Mouse (Mus musculus): Measurements from ENCODE around the gene Irx3. TPM values are rescaled to one million over a fixed set of nuclear protein-coding genes. Genes with fewer than 3 reads are reported as not detected.

Irx3 gene
- 1 to 10 TPM; 2.8 to 4.8 (median 3.3) TPM for total RNA-seq (2022)

DNA sequence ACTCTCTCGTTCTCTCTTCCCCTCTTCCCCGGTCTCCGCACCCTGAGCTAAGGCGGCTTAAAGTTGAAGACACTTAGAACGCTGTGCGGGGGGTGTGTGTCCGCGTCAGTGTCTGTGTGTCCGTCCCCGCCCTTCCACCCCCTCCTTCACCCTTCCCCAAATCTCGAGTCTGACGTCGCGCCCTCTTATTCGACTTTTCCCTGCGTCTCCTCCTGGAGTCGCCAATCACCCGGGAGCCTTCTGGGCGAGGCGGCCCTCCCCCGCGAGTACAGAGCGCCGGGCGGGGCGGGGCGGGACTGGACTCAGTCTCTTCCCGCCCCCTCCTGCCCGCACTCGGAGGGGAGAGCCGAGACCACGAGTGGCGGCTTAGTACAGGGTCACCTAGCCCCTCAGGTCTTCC lies at the start of gene Irx3:
Irx3 (minus strand) TSS at position 229 of the 400 bp plus-strand sequence.
- peak; percentile 60 to 73 for DNase-seq (ENCODE audit: low spot score in 2 of 2)

GRCm38 (mm10) chr8:91851359-91851758 lies 49.5 kb upstream of the Irx3 start:
- DNase-seq (ENCODE audit: low spot score in 2 of 2) = no peak

GRCm38 (mm10) chr8:91849984-91850383 lies 48.1 kb upstream of the Irx3 start:
- DNase-seq (ENCODE audit: low spot score in 2 of 2) = no peak

DNA sequence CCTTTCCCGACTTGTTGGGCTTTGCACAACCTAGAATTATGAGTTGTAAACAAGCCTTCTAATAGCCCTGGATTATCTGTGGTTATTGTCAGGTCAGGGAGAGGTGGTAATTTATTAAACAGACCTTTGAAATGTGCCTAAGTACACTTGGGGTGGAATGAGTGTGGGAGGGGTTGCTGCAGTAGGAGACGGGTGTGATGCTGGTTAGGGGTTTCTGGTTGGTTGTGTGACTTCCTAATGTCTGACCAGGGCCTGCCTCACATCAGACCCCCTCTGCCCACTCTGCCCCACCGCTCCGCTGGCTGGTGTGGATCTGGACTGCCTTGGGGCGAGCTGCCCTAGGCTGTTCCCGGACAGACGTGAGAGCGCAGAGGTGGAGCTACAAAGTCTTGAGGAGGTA lies 47.7 kb upstream of the Irx3 start:
- DNase-seq (ENCODE audit: low spot score in 2 of 2) = no peak

GRCm38 (mm10) chr8:91845641-91846040 lies 43.8 kb upstream of the Irx3 start:
- no peak for DNase-seq (ENCODE audit: low spot score in 2 of 2)

- DNase-seq (ENCODE audit: low spot score in 2 of 2) = no peak
These were observed 35.3 kb upstream of the Irx3 start for GRCm38 (mm10) chr8:91837131-91837530.

DNA sequence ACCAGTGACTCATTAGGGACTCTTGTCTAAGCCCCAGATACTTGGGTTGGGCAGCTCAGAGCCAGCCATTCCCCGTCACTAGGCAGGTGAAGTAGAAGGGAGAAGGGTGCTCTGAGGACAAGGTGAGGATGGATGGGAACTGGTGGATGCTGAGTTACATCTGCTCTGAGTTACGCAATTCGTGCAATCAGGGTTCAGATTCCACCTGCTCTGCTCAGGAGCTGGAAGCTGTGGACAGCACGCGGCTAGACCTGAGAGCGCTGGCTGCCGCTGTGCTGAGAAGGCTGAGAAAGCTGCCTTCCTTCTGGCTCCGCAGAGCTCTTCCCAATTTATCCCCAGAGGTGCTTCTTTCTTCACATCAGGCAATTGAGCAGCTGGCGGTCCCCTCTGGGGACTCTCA lies 34.8 kb upstream of the Irx3 start:
- no peak for DNase-seq (ENCODE audit: low spot score in 2 of 2)

DNA sequence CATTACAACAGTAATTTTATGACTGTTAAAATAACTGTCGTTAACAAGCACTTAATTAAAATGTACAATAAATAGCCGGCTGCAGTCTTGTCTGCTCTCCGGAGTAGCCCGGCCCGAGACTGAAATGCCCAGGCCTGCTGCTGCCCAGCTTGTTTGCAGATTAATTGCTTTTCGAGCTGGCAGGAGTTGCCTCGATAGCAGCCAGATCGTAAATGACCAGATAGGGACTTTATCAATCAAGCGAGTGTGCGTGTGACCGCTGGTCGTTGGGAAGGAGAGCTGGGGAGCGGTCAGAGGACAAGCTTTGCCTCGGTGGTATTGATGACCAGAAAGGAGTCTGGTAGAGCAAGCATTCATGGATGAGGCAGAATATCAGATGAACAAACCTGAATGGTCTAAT lies 25.8 kb upstream of the Irx3 start:
- no peak for DNase-seq (ENCODE audit: low spot score in 2 of 2)

GRCm38 (mm10) chr8:91827192-91827591 lies 25.3 kb upstream of the Irx3 start:
- no peak for DNase-seq (ENCODE audit: low spot score in 2 of 2)

DNA sequence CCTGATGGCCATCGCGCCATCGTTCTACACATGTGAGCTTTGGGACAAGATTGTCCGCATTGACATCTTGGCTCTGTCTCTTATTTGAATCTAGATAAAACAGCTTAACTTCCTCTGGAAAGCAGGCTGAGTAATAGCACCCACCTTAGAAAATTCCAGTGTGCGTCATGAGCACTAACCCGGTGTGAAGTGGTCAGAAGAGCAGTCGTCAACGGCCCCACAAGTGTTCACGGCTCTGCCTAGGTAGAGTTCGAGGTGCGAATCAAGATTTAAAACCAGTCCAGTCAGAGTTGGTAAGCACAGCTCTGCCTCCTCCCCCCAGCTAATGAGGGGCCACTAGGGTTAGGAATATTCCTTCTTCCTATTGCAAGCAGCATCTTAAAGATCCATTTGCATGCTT lies 21.5 kb upstream of the Irx3 start:
- no peak for DNase-seq (ENCODE audit: low spot score in 2 of 2)

DNA sequence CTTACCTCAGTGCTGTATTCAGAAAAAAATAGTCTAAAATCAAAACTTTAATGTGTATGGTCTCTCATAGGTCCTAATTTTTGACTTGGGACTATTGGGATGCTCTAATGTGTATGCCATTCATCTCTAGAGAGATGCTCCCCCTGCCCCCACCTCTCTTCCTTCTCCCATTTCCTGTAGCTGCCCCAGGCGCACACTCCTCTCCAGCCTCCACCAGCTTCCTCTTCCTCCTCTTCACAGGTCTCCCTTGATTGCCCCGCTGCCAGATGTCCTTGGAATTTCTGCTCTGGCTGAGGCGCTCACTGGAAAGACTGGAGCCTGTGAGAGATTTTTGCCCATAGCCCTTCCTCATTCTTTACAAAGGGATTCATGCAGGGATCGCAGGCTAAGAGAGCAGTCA lies 20.9 kb upstream of the Irx3 start:
- DNase-seq (ENCODE audit: low spot score in 2 of 2) = no peak

DNA sequence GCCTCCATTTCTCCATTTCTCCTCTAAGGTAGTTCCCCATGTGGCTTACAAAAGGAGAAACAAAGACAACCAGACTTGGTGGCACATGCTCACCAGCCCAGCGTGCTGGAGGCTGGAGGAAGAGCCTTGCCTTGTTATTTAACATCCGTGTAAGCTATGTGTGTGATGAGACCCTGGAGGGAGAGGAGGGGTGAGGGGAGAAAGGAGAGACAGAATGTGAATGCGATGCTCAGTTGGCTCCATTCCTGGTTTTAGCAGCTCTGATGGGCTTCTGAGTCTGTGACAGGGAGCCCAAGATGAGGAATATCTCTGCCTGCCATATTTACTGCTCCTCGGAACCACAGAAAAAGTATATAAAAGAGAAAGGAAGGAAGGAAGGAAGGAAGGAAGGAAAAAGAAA lies 20.1 kb upstream of the Irx3 start:
- no peak for DNase-seq (ENCODE audit: low spot score in 2 of 2)

- no peak for DNase-seq (ENCODE audit: low spot score in 2 of 2)
These were observed 17.9 kb upstream of the Irx3 start for GRCm38 (mm10) chr8:91819778-91820177.

DNA sequence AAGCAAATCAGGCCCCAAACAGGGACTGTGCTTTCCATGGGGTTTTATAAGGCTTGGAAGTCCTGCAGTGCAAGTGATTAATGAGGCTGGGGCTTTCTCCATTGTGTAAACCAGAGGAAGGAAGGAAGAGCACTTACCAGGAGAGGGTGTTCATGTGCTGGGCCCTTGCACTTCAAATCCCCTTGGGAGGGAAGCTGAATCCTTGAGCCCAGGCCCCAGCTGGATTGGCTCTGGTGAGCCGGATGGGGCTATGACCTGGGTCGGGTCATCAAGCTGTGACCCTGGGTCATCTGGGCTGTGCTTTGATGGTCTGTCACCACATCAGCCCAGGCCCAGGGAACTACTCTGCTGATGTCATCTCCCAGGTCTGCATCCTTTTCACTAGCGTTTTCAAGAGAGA lies 16.9 kb upstream of the Irx3 start:
- DNase-seq (ENCODE audit: low spot score in 2 of 2) = no peak

DNA sequence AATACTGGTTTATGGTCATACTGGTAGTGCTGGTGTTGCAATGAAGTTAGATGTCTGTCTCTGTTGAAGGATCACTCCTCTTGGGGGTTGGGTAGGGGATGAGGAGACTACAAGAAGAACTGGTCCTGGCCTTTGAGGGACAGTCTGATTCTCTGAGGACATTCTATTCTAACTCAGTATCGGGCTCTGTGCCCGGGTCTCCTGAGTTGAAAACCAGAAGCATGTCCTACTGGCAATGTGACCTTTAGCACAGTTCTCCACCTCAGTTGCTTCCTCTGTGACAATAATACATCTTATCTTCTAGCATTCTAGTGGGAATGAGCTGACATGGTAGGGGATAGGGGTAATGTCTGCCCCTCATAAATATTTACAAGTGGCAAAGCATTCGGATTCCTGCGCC lies 12.2 kb upstream of the Irx3 start:
- DNase-seq (ENCODE audit: low spot score in 2 of 2) = no peak

GRCm38 (mm10) chr8:91806720-91807241 lies 4.9 kb upstream of the Irx3 start:
- DNase-seq (ENCODE audit: low spot score in 2 of 2) = no peak

- no peak for DNase-seq (ENCODE audit: low spot score in 2 of 2)
These were observed 4.3 kb upstream of the Irx3 start for GRCm38 (mm10) chr8:91806084-91806719.

GRCm38 (mm10) chr8:91805254-91805671 lies 3.4 kb upstream of the Irx3 start:
- no peak for DNase-seq (ENCODE audit: low spot score in 2 of 2)

DNA sequence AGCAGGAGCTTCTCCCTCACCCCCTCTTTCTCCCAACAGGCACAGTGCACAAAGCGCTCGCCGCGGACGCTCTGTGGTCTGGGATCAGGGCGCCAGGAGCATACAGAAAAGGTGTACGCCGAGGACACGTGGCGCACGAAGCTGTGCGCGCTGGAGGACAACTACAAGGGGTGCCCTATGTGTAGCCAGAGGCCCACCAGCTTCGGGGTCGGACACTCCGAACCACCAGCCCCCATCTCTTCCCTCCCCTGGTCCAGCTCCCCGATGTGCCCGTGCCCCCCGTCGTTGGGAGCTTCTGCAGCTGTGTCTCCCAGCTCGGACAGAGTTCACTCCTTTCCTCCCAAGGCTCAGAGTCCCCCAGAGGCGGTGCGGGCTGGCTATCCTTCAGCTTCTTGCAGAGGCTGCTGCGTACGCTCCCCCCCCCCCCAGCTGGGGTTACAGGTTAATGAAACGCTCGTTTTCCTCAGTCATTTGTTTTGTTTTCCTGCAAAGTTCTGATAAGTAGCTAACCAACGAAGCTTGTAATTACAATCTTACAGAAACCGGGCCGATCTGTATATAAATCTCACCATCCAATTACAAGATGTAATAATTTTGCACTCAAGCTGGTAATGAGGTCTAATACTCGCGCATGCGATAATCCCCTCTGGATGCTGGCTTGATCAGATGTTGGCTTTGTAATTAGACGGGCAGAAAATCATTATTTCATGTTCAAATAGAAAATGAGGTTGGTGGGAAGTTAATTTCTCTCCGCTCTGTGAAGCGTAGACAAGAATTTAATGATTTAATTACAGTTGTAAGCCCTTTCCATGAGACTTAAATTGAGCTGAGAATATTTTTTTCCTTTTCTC lies 2.8 kb upstream of the Irx3 start:
- DNase-seq (ENCODE audit: low spot score in 2 of 2) = no peak

DNA sequence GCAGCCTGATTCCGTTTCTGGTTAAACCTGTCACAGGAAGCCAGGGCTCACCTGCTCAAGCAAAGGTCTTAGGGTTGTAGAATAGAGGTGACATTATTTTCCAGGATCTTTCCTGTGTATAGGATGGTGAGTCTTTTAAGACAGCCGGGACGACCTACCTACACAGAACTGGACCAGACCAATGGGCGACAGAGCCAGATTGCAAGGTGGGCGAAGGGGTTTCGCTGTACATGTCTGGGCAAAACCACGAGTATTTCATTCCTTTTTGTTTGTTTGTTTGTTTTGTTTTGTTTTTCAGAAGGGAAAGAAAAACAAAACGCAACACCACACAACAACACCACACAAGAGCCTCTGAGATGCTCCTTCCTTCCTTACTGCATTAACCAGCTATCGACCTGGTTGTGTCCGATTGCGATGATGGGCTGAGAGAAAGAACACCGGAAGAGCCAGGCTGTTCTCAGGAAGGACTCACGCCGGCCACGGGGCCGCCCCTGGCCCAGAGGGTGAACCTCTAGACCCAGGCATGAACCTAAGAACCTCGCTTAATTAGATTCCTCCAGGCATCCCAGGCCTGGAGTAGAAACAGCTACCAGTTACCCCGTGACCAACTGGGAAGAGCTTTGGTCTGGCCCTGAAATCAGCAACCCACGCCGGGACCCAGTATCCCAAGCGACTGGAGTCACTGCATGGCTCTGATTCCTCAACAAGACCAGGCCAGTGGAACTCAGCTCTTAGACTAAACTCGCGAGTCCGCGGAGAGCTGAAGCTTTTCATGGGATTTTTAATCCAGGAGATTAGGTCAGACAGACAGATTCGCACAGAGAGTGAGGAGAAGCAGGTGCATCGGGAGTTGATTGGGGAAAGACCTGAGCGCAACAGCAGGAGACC lies 1.9 kb upstream of the Irx3 start:
- DNase-seq (ENCODE audit: low spot score in 2 of 2) = no peak

- DNase-seq (ENCODE audit: low spot score in 2 of 2) = no peak
These were observed 795 bp upstream of the Irx3 start for GRCm38 (mm10) chr8:91802401-91803322.
